Mouse (Mus musculus) neural tube, embryonic 12.5 days (tissue): Measurements from ENCODE around the gene Krr1. TPM values are rescaled to one million over a fixed set of nuclear protein-coding genes. Genes with fewer than 3 reads are reported as not detected.
"Not testable (repeated sequence)": the region's sequence is repeated elsewhere in the genome, so short reads cannot be mapped to it uniquely, and the experiment has no call there.

ENCODE experiments used
- ATAC-seq: fragments of 200-750 bp; cut with Nextera tagmentation; 2 replicates; pipeline ENCODE4 v1.8.0; 2017; ENCODE audit warnings: low read depth, mild to moderate bottlenecking, moderate TSS enrichment, moderate library complexity; ENCODE audit not compliant: low FRiP score
- H3K27ac ChIP-seq: fragments of 300-500 bp; sonication (generic); 2 replicates; pipeline ENCODE4 v1.5.1; 2016
- H3K27me3 ChIP-seq: fragments of 300-500 bp; sonication (generic); replicated peaks from 2 replicates; pipeline ENCODE4 v1.6.1; 2016; ENCODE audit warnings: mild to moderate bottlenecking
- H3K36me3 ChIP-seq: fragments of 300-500 bp; sonication (generic); 2 replicates; pipeline ENCODE4 v1.6.1; 2016; ENCODE audit warnings: mild to moderate bottlenecking
- H3K4me1 ChIP-seq: fragments of 300-500 bp; sonication (generic); 2 replicates; pipeline ENCODE4 v1.6.1; 2016
- H3K4me2 ChIP-seq: fragments of 300-500 bp; sonication (generic); replicated peaks from 2 replicates; pipeline ENCODE4 v1.6.1; 2016; ENCODE audit warnings: mild to moderate bottlenecking
- H3K4me3 ChIP-seq: fragments of 300-500 bp; sonication (generic); 2 replicates; pipeline ENCODE4 v1.5.1; 2016
- H3K9ac ChIP-seq: fragments of 300-500 bp; sonication (generic); 2 replicates; pipeline ENCODE4 v1.6.1; 2016; ENCODE audit warnings: mild to moderate bottlenecking
- H3K9me3 ChIP-seq: fragments of 300-500 bp; sonication (generic); 2 replicates; pipeline ENCODE4 v1.6.1; 2016; ENCODE audit warnings: mild to moderate bottlenecking
- WGBS: fragments of 180-500 bp; shearing (Covaris S2); methylation state at CpG from one replicate; pipeline ENCODE4 v1.1.7; 2016; 5-methylcytosine and 5-hydroxymethylcytosine counted together
- polyA plus RNA-seq: library from polyadenylated mRNA; unstranded; fragments of >200 nt; fragmentation: Nextera tagmentation; extraction: Ambion mirVana; gene quantifications from 2 replicates; pipeline ENCODE4 v1.2.1, GENCODE M21; 2016

The Krr1 gene
- polyA plus RNA-seq, 1 experiment from 2014 or later, result 53.1 TPM

DNA sequence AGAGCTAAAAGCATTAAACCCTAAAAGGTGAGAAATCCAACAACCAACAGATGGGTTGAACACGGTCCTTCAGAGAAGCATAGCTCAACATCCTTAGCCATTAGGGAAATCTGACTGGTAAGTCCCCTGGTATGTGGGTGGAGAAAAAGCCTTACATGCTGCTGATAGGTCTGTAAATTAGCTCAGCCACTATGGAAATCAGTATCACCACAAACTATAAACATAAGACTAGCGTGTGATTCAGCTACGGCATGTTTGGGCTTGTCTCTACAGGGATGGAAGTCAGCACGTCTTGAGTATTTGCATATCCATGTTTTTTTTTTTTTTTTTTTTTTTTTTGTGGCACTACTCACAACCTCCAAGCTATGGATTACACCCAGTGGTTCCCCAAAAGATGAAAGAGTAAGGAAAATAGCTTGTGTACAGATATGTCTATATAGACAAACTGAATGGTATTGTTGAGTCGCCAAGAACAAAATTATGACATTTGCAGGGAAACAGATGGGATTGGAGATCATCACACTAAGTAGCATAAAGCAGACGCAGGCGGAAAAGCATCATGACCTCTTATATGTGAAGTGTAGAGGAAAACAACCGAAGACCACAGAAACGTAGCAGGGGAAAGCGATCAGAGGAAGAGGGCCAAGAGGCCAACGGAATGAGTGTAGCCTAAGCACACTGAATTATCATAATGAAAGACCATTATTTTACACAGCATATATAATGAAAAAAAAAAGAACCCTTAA, 23.5 kb downstream of the Krr1 start:
- H3K36me3 ChIP-seq, result no peaks in the 10 kb centered on the region

DNA sequence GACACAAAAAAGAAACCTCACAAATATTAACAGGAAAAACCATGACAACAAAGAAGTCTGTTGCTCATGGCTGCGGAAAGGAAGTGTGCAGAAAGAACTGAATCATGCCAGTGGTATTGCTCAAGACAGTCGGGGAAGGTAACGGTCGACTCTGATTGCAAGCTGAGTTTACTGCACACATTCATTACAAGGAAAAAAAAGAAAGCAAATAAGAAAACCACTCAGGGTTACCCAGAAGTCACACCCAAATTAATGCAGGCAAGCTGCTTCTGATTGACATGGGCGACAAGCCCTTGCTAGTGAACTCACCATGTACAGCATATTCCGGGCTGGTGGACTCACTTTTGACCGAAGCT, 24.1 kb downstream of the Krr1 start:
- ATAC-seq, result no peak
- Histone ChIP-seq H3K9ac (no peak overlapping the region), H3K9me3 (no peaks in the 10 kb centered on the region), H3K4me2 (no peak overlapping the region), H3K27me3 (no peaks in the 10 kb centered on the region), H3K4me3 (no peak overlapping the region), H3K27ac (no peak overlapping the region), H3K4me1 (no peaks in the 10 kb centered on the region), H3K36me3 (no peaks in the 10 kb centered on the region)
- 93% methylated on average over 7 of the region's 7 CpGs for WGBS

More for the DNA sequence above, 23.5 kb downstream of the Krr1 start:
- WGBS, result 88% methylated on average over 11 of the region's 11 CpGs
- ATAC-seq, result no peak
- H3K27me3 ChIP-seq, result no peaks in the 10 kb centered on the region
- no peak overlapping the region for H3K4me2 ChIP-seq
- no peak overlapping the region for H3K9ac ChIP-seq
- H3K4me1 ChIP-seq, result no peaks in the 10 kb centered on the region
- H3K27ac ChIP-seq, result no peak overlapping the region
- H3K4me3 ChIP-seq, result no peak overlapping the region
- H3K9me3 ChIP-seq, result no peaks in the 10 kb centered on the region

DNA sequence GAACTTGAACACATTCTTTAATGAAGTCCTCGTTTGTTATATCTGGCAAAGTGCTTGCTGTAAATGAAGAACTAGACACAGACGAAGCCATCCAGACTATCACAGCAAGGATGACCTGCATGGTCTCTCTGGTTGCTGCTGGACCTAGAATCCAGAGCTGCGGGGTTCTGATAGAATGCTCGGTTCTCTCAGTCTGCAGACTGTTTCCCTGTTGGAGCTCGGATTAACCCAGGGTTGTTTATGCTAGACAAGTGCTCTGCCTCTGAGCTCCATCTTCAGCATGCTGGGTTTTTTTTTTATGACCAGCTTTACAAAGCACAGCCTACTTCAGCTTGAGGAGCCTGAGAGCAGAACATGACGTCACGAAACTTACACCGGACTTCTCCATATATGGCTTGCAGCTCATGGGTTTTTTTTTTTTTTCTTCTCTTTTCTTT, 24.5 kb downstream of the Krr1 start:
- no peaks in the 10 kb centered on the region for H3K27me3 ChIP-seq
- H3K9me3 ChIP-seq, result no peaks in the 10 kb centered on the region
- H3K4me3 ChIP-seq, result no peak overlapping the region
- no peak overlapping the region for H3K27ac ChIP-seq
- 81% methylated on average over 8 of the region's 8 CpGs for WGBS
- H3K4me2 ChIP-seq, result no peak overlapping the region
- no peak overlapping the region for H3K9ac ChIP-seq
- no peak for ATAC-seq
- H3K36me3 ChIP-seq, result no peaks in the 10 kb centered on the region
- no peaks in the 10 kb centered on the region for H3K4me1 ChIP-seq

DNA sequence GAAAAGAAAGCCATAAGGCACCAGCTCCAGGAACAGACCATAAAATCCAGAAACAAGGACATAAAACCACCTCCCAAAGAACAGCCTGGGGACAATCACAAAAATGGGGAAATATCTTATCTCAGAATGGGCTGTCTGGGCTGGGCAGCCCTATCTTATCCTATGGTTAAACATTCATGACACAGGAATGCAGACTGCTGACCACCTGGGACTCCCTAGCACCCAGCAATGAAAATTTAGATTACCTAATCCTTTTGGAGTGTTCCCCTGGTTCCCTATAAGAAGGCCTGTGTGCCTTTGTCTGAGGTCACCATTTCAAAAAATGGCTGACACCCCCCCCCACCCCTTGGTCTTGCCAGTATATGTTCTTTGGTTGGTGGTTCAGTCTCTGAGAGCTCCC, 25.2 kb downstream of the Krr1 start:
- Histone ChIP-seq H3K4me1 (no peaks in the 10 kb centered on the region), H3K4me3 (no peak overlapping the region), H3K27me3 (no peaks in the 10 kb centered on the region), H3K27ac (no peak overlapping the region), H3K36me3 (no peaks in the 10 kb centered on the region), H3K9ac (no peak overlapping the region), H3K4me2 (no peak overlapping the region), H3K9me3 (no peaks in the 10 kb centered on the region)
- ATAC-seq, result no peak

DNA sequence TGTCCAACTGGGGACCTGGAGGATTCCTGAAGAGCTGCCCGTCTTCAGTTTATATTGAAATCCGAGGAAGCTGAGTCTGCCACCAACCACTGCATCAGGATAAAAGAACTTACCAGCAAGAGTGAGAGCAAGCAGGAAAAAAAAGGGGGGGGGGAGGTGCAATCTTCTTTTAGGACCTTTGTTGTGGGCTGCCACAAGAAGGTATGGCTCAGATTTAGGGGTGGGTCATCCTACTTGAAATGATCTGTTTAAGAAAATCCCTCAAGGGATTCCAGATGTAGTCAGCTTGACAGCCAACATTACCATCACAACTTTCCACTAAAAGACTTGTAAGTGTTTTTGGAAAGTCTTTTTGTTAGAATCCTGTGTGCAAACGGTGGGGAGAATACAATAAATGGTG, 27.3 kb downstream of the Krr1 start:
- Histone ChIP-seq H3K9ac (no peak overlapping the region), H3K4me1 (no peaks in the 10 kb centered on the region), H3K36me3 (no peaks in the 10 kb centered on the region), H3K9me3 (no peaks in the 10 kb centered on the region), H3K27me3 (no peaks in the 10 kb centered on the region), H3K4me3 (no peak overlapping the region), H3K4me2 (no peak overlapping the region), H3K27ac (no peak overlapping the region)
- 65% methylated on average over 3 of the region's 3 CpGs for WGBS
- no peak for ATAC-seq

DNA sequence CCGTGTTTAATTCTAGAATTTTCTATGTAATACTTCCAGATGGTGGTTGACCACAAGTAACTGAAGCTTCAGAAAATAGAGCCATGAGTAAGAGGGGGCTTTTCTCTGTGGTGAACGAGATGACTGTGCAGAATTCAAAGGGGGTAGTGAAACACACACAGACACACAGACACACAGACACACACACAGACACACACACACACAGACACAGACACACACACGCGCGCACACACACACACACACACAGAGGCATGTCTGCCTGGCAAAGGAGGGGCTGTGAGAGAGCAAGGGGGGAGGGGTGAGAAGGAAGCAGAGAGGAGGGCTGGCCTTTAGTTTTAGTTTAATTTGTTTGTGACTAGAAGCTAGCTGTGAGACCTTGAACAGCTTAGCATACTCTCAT, 28.1 kb downstream of the Krr1 start:
- WGBS, result 80% methylated on average over 5 of the region's 5 CpGs
- no peak for ATAC-seq
- H3K27ac ChIP-seq, result no peak overlapping the region
- no peaks in the 10 kb centered on the region for H3K9me3 ChIP-seq
- no peaks in the 10 kb centered on the region for H3K4me1 ChIP-seq
- H3K36me3 ChIP-seq, result no peaks in the 10 kb centered on the region
- H3K4me3 ChIP-seq, result no peak overlapping the region
- H3K4me2 ChIP-seq, result no peak overlapping the region
- H3K9ac ChIP-seq, result no peak overlapping the region
- H3K27me3 ChIP-seq, result no peaks in the 10 kb centered on the region

DNA sequence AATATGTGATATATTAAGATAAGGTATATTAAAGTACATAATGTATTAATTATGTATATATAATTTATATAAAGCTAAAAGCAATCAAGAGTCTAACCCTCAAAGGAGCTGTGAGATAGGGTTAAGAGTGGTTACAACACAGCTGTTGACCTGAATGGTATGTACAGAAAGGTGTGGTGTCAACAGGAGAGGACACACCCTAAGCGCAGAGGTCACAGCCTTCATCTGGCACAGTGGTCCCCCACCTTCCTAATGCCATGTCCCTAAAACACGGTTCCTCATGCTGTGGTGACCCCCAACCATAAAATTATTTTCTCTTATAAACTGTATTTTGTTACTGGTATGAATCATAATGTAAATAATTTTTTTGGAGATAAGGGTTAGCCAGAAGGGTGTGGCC, 28.9 kb downstream of the Krr1 start:
- Histone ChIP-seq H3K27ac (no peak overlapping the region), H3K4me3 (no peak overlapping the region), H3K9me3 (no peaks in the 10 kb centered on the region), H3K4me1 (no peaks in the 10 kb centered on the region), H3K27me3 (no peaks in the 10 kb centered on the region), H3K9ac (no peak overlapping the region), H3K4me2 (no peak overlapping the region), H3K36me3 (no peaks in the 10 kb centered on the region)
- no peak for ATAC-seq
- 84% methylated on average over 2 of the region's 2 CpGs for WGBS

DNA sequence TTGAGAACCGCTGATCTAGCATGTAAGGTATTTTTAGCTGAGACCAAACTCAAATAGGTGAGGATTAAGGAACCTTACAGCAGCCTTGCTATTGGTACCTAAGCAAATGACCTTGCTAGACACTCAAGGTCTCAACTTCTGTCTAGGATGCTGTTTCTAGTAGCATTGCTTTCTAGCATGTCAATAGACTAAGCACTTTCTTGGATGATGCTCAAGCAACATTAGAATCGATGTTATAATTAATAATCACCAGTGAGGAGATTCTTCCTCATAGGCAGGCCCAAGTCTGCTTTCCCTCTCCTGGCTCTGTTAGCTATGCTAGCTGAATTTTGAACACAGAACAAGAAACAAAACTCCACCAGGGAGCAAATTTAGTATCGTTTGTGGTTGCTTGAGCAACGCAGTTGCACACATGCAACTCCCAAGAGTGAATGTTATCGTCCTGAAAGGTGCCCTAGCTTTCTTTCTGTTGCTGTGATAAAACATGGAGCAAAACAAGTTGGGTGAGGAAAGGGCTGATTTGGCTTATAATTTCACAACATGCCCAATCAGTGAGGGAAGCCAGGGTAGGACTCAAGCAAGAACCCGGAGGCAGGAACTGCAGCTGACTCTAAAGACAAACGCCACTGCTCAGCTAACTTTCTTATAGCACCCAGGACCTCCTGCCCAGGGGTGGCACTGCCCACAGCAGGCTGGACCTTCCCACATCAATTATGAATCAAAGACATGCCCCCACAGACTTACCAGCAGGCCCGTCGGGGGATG, 29.5 kb downstream of the Krr1 start:
- Histone ChIP-seq H3K4me3 (no peak overlapping the region), H3K4me2 (no peak overlapping the region), H3K27ac (no peak overlapping the region), H3K27me3 (no peaks in the 10 kb centered on the region), H3K36me3 (no peaks in the 10 kb centered on the region), H3K9me3 (no peaks in the 10 kb centered on the region), H3K9ac (no peak overlapping the region), H3K4me1 (no peaks in the 10 kb centered on the region)
- ATAC-seq, result no peak
- WGBS, result 90% methylated on average over 9 of the region's 9 CpGs

DNA sequence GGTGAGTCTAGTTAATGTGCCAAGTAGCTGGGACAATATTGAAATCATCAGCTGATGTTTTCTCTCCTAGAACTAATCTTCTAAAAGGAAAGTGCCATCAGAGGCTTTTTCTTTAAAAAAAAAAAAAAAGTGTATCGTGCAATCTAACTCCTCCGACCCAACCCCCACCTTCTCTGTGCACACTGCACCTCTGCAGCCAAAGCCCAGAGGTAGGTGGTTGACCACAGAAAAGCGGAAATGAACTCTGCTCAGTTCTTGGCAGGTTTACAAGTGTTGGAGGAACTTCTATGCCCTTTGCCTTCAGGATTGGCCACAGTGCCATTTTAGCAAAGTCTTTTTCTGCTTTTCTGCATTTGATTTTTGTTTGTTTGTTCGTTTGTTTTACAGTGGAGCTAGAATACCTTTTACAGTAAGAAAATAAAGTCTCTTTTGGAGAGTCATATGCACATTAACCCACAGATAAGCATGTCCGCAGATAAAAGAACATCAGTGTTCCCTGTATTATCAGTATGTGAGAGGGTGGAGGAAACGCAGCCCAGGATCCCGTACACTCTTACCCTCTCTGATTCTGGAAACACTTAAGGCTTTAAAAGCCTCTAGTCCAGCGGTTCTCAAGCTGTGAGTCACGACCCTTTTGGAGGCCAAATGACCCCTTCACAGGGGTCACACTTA, 30.2 kb downstream of the Krr1 start, which contains the start of gene Glipr1:
Glipr1 (minus strand) TSS at position 88 of the 672 bp plus-strand sequence.
- Histone ChIP-seq H3K9me3 (no peaks in the 10 kb centered on the region), H3K4me2 (no peak within 1 kb of the TSS), H3K36me3 (no peaks in the 10 kb centered on the region), H3K4me1 (no peaks in the 10 kb centered on the region), H3K4me3 (no peak within 1 kb of the TSS), H3K9ac (no peak within 1 kb of the TSS), H3K27ac (no peak within 1 kb of the TSS), H3K27me3 (no peaks in the 10 kb centered on the region)
- no peak for ATAC-seq
- 78% methylated on average over 9 of the region's 9 CpGs for WGBS

DNA sequence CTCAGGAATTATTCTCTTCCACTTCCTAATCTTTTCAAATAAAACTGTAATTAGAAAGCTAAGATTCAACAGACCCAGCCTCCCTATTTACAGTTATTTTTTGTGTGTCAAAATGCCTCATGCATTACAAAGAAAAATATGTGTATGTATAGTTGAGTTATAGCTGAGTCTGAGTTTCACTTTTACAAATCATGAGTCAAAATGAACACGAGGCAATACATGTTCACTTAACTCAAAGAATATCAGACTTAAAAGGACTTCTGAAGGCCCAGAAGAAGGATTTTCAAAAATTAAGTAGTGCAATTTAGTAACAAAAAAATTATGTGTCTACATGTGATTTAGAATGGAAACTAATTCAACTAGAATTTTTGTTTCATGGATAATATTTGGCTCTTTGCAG, 37.0 kb downstream of the Krr1 start:
- 85% methylated on average over 1 of the region's 1 CpGs for WGBS
- not testable (repeated sequence) for H3K36me3 ChIP-seq, H3K4me2 ChIP-seq, H3K27ac ChIP-seq, H3K27me3 ChIP-seq, H3K9ac ChIP-seq, H3K4me1 ChIP-seq, ATAC-seq, H3K4me3 ChIP-seq, H3K9me3 ChIP-seq

DNA sequence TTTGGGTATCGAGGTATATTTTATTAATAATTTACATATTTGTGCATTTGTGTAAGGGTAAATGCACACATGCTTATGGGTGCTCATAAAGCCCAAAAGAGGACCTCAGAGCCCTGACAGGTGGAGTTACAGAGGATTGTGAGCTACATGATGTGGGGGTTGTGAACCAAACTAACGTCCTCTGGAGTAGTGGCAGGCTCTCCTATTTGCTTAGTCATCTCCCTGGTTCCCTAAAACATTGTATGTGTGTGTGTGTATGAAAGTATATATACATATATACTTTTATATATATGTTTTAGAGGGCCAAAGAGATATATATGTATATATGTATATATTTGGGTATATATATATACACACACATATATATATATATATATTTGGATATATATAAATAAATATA, 51.1 kb downstream of the Krr1 start:
- H3K9me3 ChIP-seq, result no peaks in the 10 kb centered on the region
- no peak overlapping the region for H3K4me3 ChIP-seq
- no peak overlapping the region for H3K4me2 ChIP-seq
- no peak overlapping the region for H3K9ac ChIP-seq
- no peaks in the 10 kb centered on the region for H3K36me3 ChIP-seq
- no peaks in the 10 kb centered on the region for H3K27me3 ChIP-seq
- H3K27ac ChIP-seq, result no peak overlapping the region
- no peak for ATAC-seq
- WGBS, result 83% methylated on average over 2 of the region's 2 CpGs
- H3K4me1 ChIP-seq, result no peaks in the 10 kb centered on the region

DNA sequence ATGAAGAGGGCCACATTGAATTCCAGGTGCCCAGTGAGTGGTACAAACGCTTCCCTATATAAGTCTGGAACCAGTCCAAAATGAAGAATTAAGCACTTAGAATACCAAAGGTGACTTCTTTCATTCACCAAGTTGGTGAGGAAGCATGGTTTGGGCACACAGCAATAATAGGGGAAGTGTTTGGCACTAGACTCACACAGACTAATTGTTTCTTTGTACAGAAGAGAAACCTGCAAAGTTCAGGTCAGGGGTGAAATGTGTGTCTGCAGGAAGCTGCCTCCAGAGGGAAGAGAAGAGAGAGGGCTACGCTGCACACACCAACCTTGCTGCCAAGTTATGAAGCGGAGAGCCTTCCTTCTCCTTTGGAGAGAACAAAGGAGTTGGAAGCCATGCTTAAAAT, 56.2 kb downstream of the Krr1 start:
- not testable (repeated sequence) for H3K4me1 ChIP-seq, H3K9me3 ChIP-seq, H3K4me3 ChIP-seq, H3K36me3 ChIP-seq, H3K27me3 ChIP-seq, ATAC-seq, H3K4me2 ChIP-seq, H3K9ac ChIP-seq, H3K27ac ChIP-seq
- 79% methylated on average over 3 of the region's 3 CpGs for WGBS
